Mouse (Mus musculus) ES-Bruce4 (cell line): ENCODE measurements around the gene Irf2bpl. TPM values are rescaled to one million over a fixed set of nuclear protein-coding genes. Genes with fewer than 3 reads are reported as not detected.

Experiments used
- H3K27ac ChIP-seq: 2 replicates; pipeline ENCODE4 v1.5.1; 2012; ENCODE audit warnings: low read length, inconsistent platforms; ENCODE audit not compliant: insufficient read depth
- H3K27me3 ChIP-seq: 2 replicates; pipeline ENCODE4 v1.6.1; 2012; ENCODE audit warnings: mild to moderate bottlenecking, low read length, inconsistent platforms; ENCODE audit not compliant: control insufficient read depth, poor library complexity, insufficient read depth, severe bottlenecking
- H3K36me3 ChIP-seq: 2 replicates; pipeline ENCODE4 v1.6.1; 2012; ENCODE audit warnings: inconsistent platforms, mild to moderate bottlenecking, low read length, moderate library complexity; ENCODE audit not compliant: control insufficient read depth, poor library complexity, insufficient read depth, severe bottlenecking
- H3K4me1 ChIP-seq: one replicate; pipeline ENCODE4 v1.8.1; 2011; ENCODE audit warnings: low read length; ENCODE audit not compliant: control insufficient read depth, insufficient read depth
- H3K4me3 ChIP-seq: 2 replicates; pipeline ENCODE4 v1.5.1; 2011; ENCODE audit warnings: low read depth, mild to moderate bottlenecking, low read length
- H3K9ac ChIP-seq: 2 replicates; pipeline ENCODE4 v1.6.1; 2012; ENCODE audit warnings: low read depth, mild to moderate bottlenecking, inconsistent platforms; ENCODE audit not compliant: poor library complexity, severe bottlenecking
- H3K9me3 ChIP-seq: replicated peaks from 2 replicates; pipeline ENCODE4 v1.6.1; 2012; ENCODE audit warnings: mild to moderate bottlenecking, low read length, inconsistent platforms; ENCODE audit not compliant: control insufficient read depth, poor library complexity, insufficient read depth, severe bottlenecking
- CTCF ChIP-seq: IDR thresholded peaks from one replicate; pipeline ENCODE4 v1.8.1; 2011; ENCODE audit warnings: low read depth, low read length
- EP300 ChIP-seq: IDR thresholded peaks from 2 replicates; pipeline ENCODE4 v1.6.1; 2011; ENCODE audit warnings: low read depth, low read length; ENCODE audit not compliant: insufficient read depth
- POLR2A ChIP-seq: IDR thresholded peaks from one replicate; pipeline ENCODE4 v1.8.1; 2011; ENCODE audit warnings: low read length; ENCODE audit not compliant: insufficient read depth
- polyA plus RNA-seq: library from polyadenylated mRNA; stranded (reverse); fragments of >200 nt; gene quantifications from 2 replicates; pipeline ENCODE4 v1.2.4, GENCODE M21; 2011; ENCODE audit warnings: low read depth; ENCODE audit not compliant: missing spikeins, insufficient read depth, insufficient read length

Gene Irf2bpl
- polyA plus RNA-seq, 1 experiment: 37.9 TPM

DNA sequence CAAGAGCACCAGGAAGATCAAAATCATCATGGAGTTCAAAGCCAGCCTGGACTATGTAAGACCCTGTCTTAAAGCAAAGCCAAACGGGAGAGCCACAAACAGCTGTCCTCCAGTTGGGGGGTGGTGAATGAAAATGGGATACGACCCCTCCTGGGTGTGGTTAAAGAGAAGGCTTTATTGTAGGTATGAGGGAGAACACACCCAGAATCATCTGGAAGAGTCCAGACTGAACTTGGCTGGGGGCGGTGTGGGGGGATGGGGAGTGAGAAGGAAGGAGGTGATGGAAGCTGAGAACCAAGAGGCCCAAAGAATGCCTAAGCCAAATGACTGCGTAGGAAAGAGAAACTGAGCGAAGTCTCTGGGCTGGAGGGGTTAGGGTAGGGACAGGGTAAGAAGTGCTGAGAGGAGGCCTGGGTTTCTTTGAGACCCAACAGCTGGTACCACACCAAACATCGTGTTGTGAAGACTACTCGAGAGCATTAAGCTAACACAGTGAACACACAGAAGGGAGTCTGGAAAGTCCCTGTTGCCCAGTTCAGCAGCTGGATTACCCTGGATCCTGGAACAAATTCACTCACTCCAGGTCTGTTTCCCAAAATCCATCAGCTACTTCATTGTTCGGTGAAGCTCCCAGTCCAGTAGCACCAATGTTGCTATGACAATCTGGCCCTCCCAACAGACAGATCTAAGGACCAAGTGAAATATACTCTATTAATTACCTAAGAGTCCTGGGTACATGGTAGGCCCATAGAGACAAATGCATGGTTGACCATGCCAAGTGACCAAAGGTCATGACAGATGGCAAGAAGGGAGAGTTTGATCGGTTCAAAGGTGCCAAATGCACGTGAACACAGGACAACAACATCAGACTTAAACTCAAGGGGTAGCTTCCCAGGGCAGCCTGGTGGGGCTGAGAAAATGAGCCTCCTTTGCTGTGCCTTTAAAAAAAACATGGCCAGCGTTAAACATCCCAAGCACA lies 19.5 kb upstream of the Irf2bpl start:
- no peaks in the 10 kb centered on the region for H3K27me3 ChIP-seq
- H3K27ac ChIP-seq: peak overlapping the region; percentile 71
- H3K9me3 ChIP-seq: no peaks in the 10 kb centered on the region
- TF ChIP-seq CTCF: no peak
- peak; percentile 94 for TF ChIP-seq EP300
- no peak for TF ChIP-seq POLR2A
- no peak overlapping the region for H3K4me3 ChIP-seq
- H3K4me1 ChIP-seq: peaks cover 16% of the 10 kb centered on the region
- H3K9ac ChIP-seq: 0 out of 2 replicates have a peak overlapping the region, but pooled peaks have one; percentile 1
- H3K36me3 ChIP-seq: no peaks in the 10 kb centered on the region

DNA sequence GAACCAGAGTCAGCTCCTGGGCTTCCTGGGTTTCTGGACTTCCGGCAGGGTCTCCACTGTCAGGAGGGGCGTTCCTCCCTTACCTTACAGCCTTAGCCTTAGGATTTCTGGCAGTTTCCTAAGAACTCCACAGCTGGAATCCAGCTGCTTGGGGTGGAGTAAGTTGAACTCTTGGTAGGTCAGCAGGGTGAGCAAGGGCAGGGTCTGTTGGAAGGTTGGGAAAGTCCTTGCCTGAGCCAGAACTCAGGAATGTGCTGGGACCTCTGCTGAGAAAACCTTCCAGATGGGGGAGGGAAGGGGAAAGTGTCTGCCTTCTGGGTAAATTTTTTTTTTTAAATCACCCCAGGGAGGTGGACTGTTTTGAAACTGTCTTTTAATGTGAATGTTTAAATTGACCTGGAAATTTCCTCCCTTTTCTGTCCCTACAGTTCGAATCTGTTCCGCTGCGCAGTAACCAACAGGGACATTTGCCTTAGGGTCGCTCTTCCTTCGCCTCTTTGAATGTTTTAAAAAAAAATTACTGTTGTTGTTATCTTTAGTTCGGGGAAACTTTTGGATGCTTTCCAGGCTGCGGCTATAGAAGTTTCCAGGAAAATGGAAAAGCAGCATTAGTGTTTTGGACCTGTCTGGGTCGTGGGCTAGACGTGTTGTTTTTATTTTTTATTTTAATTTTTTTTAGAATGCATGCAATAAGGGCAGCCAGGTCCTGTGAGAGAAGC lies 15.0 kb upstream of the Irf2bpl start:
- H3K9me3 ChIP-seq: no peaks in the 10 kb centered on the region
- H3K27ac ChIP-seq: peak overlapping the region; percentile 94
- no peak overlapping the region for H3K9ac ChIP-seq
- peaks cover 19% of the 10 kb centered on the region for H3K4me1 ChIP-seq
- H3K27me3 ChIP-seq: no peaks in the 10 kb centered on the region
- H3K4me3 ChIP-seq: no peak overlapping the region
- TF ChIP-seq EP300: peak; percentile 99
- no peak for TF ChIP-seq POLR2A
- no peaks in the 10 kb centered on the region for H3K36me3 ChIP-seq

DNA sequence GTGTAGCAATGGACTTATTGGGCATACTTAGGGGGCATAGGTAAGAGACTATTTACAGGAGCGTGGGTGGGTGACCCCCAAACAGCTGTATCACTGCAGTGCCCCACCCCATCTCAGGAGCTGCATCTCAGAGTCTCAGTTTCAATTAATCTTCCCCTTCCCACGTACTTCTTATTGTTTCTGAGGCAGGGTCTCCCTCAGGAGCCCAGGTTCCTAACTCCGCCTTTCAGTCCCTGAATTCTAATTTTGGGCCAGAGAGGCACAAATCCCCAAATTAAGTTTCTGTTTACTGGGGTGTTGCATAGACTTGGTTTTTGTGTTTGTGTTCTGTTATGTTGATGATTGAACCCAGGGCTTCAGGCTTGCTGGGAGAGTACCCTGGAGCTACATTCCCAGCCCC lies 13.8 kb upstream of the Irf2bpl start:
- TF ChIP-seq POLR2A (no peak), EP300 (no peak), CTCF (no peak)
- Histone ChIP-seq H3K27me3 (no peaks in the 10 kb centered on the region), H3K4me1 (peaks cover 18% of the 10 kb centered on the region), H3K27ac (peak overlapping the region; percentile 94), H3K9me3 (no peaks in the 10 kb centered on the region), H3K4me3 (no peak overlapping the region), H3K9ac (0 out of 2 replicates have a peak overlapping the region, but pooled peaks have one; percentile 65), H3K36me3 (no peaks in the 10 kb centered on the region)

- TF ChIP-seq CTCF (no peak), EP300 (peak; percentile 66), POLR2A (no peak)
- Histone ChIP-seq H3K27me3 (no peaks in the 10 kb centered on the region), H3K9ac (peak overlapping the region; percentile 65), H3K9me3 (no peaks in the 10 kb centered on the region), H3K27ac (peak overlapping the region; percentile 94), H3K36me3 (no peaks in the 10 kb centered on the region), H3K4me1 (peaks cover 18% of the 10 kb centered on the region), H3K4me3 (no peak overlapping the region)
These were observed 13.2 kb upstream of the Irf2bpl start for GRCm38 (mm10) chr12:86897769-86898273.

DNA sequence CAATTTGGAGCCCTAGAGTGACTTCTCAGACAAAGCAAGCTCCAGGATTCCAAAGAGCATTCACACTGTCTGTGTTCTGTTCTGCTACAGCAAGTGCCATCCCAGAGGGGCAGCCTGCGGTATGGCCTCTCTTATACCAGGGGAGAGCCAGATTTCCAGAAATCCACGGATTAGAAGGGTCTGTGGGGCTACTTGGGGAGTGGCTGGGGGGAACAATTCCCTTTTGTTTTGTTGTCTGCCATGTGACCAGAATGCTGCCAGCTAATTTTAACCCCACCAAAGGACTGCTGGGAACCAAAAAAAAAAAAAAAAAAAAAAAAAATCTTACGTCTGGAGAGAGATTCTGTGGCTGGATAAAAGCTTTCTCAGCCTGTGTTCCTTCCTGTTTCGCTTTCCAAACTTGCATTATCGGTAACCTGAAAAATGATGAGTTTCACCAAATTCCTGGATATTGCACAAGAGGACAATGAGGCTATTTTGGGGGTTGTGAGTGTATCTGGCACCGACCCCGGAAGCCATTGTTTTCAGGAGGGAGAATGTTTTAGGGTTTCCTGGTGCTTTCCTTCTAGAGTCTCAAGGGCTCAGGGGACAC lies 12.4 kb upstream of the Irf2bpl start:
- no peak overlapping the region for H3K4me3 ChIP-seq
- peak overlapping the region; percentile 65 for H3K9ac ChIP-seq
- H3K27me3 ChIP-seq: no peaks in the 10 kb centered on the region

More for the DNA sequence above, 12.4 kb upstream of the Irf2bpl start:
- Histone ChIP-seq H3K27ac (peak overlapping the region; percentile 94), H3K9me3 (no peaks in the 10 kb centered on the region), H3K4me1 (peaks cover 18% of the 10 kb centered on the region), H3K36me3 (no peaks in the 10 kb centered on the region)
- no peak for TF ChIP-seq EP300
- TF ChIP-seq CTCF: no peak
- TF ChIP-seq POLR2A: no peak
